ENCODE assay signal across 31 mouse cellular contexts in genomic region chr19:3996747-3997146, GRCm38 (mm10). TPM values are rescaled to one million over a fixed set of nuclear protein-coding genes. Genes with fewer than 3 reads are reported as not detected.
DNase-seq lines count a peak whose midpoint lies in the region; ATAC-seq and TF ChIP-seq lines count a peak whose summit lies in the region.
"Had no signal": no experiment of that assay in that cellular context is flagged by ENCODE, and none has a peak within 500 bp of the region (broad histone marks: within the 10 kb centered on the region; RNA-seq: fewer than 3 reads in every experiment).

No protein-coding gene starts in this region.

- no peak overlapping the region for H3K9ac ChIP-seq in kidney, embryonic 14.5 days (ENCODE audit: low read depth, low read length)
- H3K9ac ChIP-seq: forebrain, embryonic 13.5 days; hindbrain, embryonic 14.5 days had no signal

- H3K36me3 ChIP-seq in kidney, embryonic 14.5 days (ENCODE audit: control insufficient read depth, insufficient read depth, low read length), result no peaks in the 10 kb centered on the region
- no peaks in the 10 kb centered on the region for H3K36me3 ChIP-seq in small intestine, adult 2 months (ENCODE audit: control insufficient read depth, insufficient read depth, low read length)
- H3K36me3 ChIP-seq: forebrain, embryonic 10.5 days; heart, embryonic 10.5 days; heart, embryonic 13.5 days had no signal

- ATAC-seq in kidney, embryonic 14.5 days (ENCODE audit: low FRiP score, low TSS enrichment), result no peak
- ATAC-seq: forebrain, embryonic 13.5 days; forebrain, embryonic 16.5 days; Patski had no signal

- peak; percentile 60 for DNase-seq in kidney, adult 11 months
- DNase-seq in kidney, adult 9 months, result peak; percentile 74
- DNase-seq in kidney, postnatal 10 days, result no peak
- DNase-seq in kidney, postnatal 14 days, result peak; percentile 31
- DNase-seq in layer of hippocampus, postnatal 25 days (ENCODE audit: extremely low spot score in 1 of 2, low spot score in 1 of 2), result no peak
- DNase-seq: adrenal gland, postnatal 10 days; adrenal gland, postnatal 36 days; B cell, adult 2 months; cerebellum, adult 18-20 months; cerebellum, adult 9-10 months; cerebellum, postnatal 14 days; gastrocnemius, postnatal 10 days; gastrocnemius, postnatal 36 days; heart, adult 2 months; heart, postnatal 14 days; heart, postnatal 4 days had no signal

- H3K4me1 ChIP-seq in kidney, embryonic 14.5 days (ENCODE audit: control insufficient read depth, insufficient read depth, low read length), result peaks cover 37% of the 10 kb centered on the region
- peaks cover 27% of the 10 kb centered on the region for H3K4me1 ChIP-seq in small intestine, adult 2 months (ENCODE audit: control insufficient read depth, insufficient read depth, insufficient read length, low read length)

- no peak overlapping the region for H3K27ac ChIP-seq in kidney, embryonic 14.5 days (ENCODE audit: low read depth, low read length)
- H3K27ac ChIP-seq in small intestine, adult 2 months (ENCODE audit: insufficient read depth, low read depth, low read length), result peak overlapping the region; percentile 29; the same call in 1 of the 2 replicates
- H3K27ac ChIP-seq: forebrain, embryonic 10.5 days; forebrain, embryonic 13.5 days; heart, adult 2 months; heart, embryonic 10.5 days; heart, embryonic 13.5 days; hindbrain, embryonic 14.5 days had no signal

- H3K4me2 ChIP-seq in kidney, embryonic 14.5 days (replicated peaks; ENCODE audit: low read depth, low read length), result no peak overlapping the region
- H3K4me2 ChIP-seq: forebrain, embryonic 13.5 days; heart, embryonic 13.5 days; hindbrain, embryonic 14.5 days had no signal

- no peak overlapping the region for H3K4me3 ChIP-seq in kidney, embryonic 14.5 days (ENCODE audit: low read length)
- no peak overlapping the region for H3K4me3 ChIP-seq in small intestine, adult 2 months (ENCODE audit: low read depth, low read length)
- H3K4me3 ChIP-seq: forebrain, embryonic 10.5 days; forebrain, embryonic 13.5 days; heart, adult 2 months; heart, embryonic 10.5 days; heart, embryonic 13.5 days had no signal

- TF ChIP-seq POLR2A in small intestine, adult 2 months (IDR thresholded peaks at IDR 0.05; ENCODE audit: low read depth, low read length), result no peak

- H3K9me3 ChIP-seq in kidney, embryonic 14.5 days (ENCODE audit: control insufficient read depth, low read length), result no peaks in the 10 kb centered on the region
- H3K9me3 ChIP-seq: forebrain, embryonic 10.5 days; forebrain, embryonic 13.5 days; G1E; heart, embryonic 10.5 days; heart, embryonic 13.5 days had no signal

- no peaks in the 10 kb centered on the region for H3K27me3 ChIP-seq in kidney, embryonic 14.5 days (ENCODE audit: control insufficient read depth, insufficient read depth, low read length)
- H3K27me3 ChIP-seq in small intestine, adult 2 months (ENCODE audit: control insufficient read depth, insufficient read depth, low read length), result no peaks in the 10 kb centered on the region

- WGBS in kidney, embryonic 14.5 days, result 82% methylated on average over 8 of the region's 8 CpGs
- WGBS in small intestine, adult 2 months, result 55% methylated on average over 8 of the region's 8 CpGs

- TF ChIP-seq CTCF in small intestine, adult 2 months (IDR thresholded peaks at IDR 0.05; ENCODE audit: extremely low read depth, insufficient read length, insufficient replicate concordance, low read depth, low read length), result no peak

RNA-seq across cellular contexts. Expression of gene Nudt8, which starts 3.6 kb away (rescaled TPM):
- 37.6 and 38.5 TPM in 2 replicates for polyA plus RNA-seq in kidney, embryonic 14.5 days (2014; fragmentation: Nextera tagmentation; extraction: Ambion mirVana)
- 30.6 and 33.7 TPM in 2 replicates for polyA plus RNA-seq in small intestine, adult 2 months (2012; rRNA removed)
- 10 to 100 TPM in 1 of 2 experiments, 1 to 10 TPM in 1; 9.9 to 10.2 TPM for total RNA-seq in layer of hippocampus, postnatal 25 days (2021)

RNA-seq across cellular contexts. Expression of gene Gm49405, which starts 3.7 kb away (rescaled TPM):
- polyA plus RNA-seq in kidney, embryonic 14.5 days (2014; fragmentation: Nextera tagmentation; extraction: Ambion mirVana), result 2.5 and 2.7 TPM in 2 replicates
- 0.77 and 0.90 TPM in 2 replicates for polyA plus RNA-seq in small intestine, adult 2 months (2012; rRNA removed)
- total RNA-seq in layer of hippocampus, postnatal 25 days (2021), result 1 to 10 TPM; 1.1 to 1.4 TPM

RNA-seq across cellular contexts. Expression of gene Tbx10, which starts 4.2 kb away (rescaled TPM):
- polyA plus RNA-seq in kidney, embryonic 14.5 days (2014; fragmentation: Nextera tagmentation; extraction: Ambion mirVana), result 0.74 and 1.1 TPM in 2 replicates
- polyA plus RNA-seq in small intestine, adult 2 months (2012; rRNA removed), result 0.10 TPM in 1 of 2 replicates, not detected in the other
- total RNA-seq in layer of hippocampus, postnatal 25 days (2021), result not detected
- total RNA-seq: adrenal gland, adult 18-20 months; adrenal gland, postnatal 10 days; adrenal gland, postnatal 36 days; CH12.LX; G1E; gastrocnemius, postnatal 10 days; gastrocnemius, postnatal 36 days; granulocyte monocyte progenitor cell, adult 5-6 weeks; heart, adult 2 months; heart, postnatal 14 days; heart, postnatal 4 days had no signal
- polyA plus RNA-seq: embryonic facial prominence, embryonic 11.5 days; forebrain, embryonic 10.5 days; forebrain, embryonic 13.5 days; forebrain, embryonic 16.5 days; G1E; heart, embryonic 13.5 days; heart, embryonic 16.5 days had no signal

RNA-seq across cellular contexts. Expression of gene Doc2g, which starts 6.4 kb away (rescaled TPM):
- 4.5 and 5.8 TPM in 2 replicates for polyA plus RNA-seq in kidney, embryonic 14.5 days (2014; fragmentation: Nextera tagmentation; extraction: Ambion mirVana)
- 5.1 and 8.2 TPM in 2 replicates for polyA plus RNA-seq in small intestine, adult 2 months (2012; rRNA removed)
- total RNA-seq in layer of hippocampus, postnatal 25 days (2021), result 1 to 10 TPM; 2.4 to 3.3 TPM

RNA-seq across cellular contexts. Expression of gene Acy3, which starts 10.4 kb away (rescaled TPM):
- polyA plus RNA-seq in kidney, embryonic 14.5 days (2014; fragmentation: Nextera tagmentation; extraction: Ambion mirVana), result 22.4 and 26.3 TPM in 2 replicates
- 99.4 and 147 TPM in 2 replicates for polyA plus RNA-seq in small intestine, adult 2 months (2012; rRNA removed)
- 1 to 10 TPM; 2.0 to 2.5 TPM for total RNA-seq in layer of hippocampus, postnatal 25 days (2021)

Comparison
In these comparisons a context has a peak if more than half of its experiments do, and no peak if none do; other contexts are left out.
1. DNase-seq: peak in kidney, adult 11 months (single experiment), kidney, adult 9 months (single experiment) and kidney, postnatal 14 days (single experiment); none in kidney, postnatal 10 days (single experiment) and layer of hippocampus, postnatal 25 days (0 of 2).